Mouse (Mus musculus): ENCODE data around the gene Defa22.
"Not testable (repeated sequence)": the region's sequence is repeated elsewhere in the genome, so short reads cannot be mapped to it uniquely, and the experiment has no call there.

The Defa22 gene

GRCm38 (mm10) chr8:21161977-21162376 lies at the start of gene Defa22:
Gene Defa22 (plus strand): TSS chr8:21162277.
- not testable (repeated sequence) for DNase-seq

- DNase-seq = not testable (repeated sequence)
Observed at GRCm38 (mm10) chr8:21134342-21134741, 27.7 kb upstream of the Defa22 start, which contains the start of gene Defa30. Gene Defa30 (plus strand): TSS chr8:21134642.

- not testable (repeated sequence) for DNase-seq
Observed at GRCm38 (mm10) chr8:21191314-21191713, 29.2 kb downstream of the Defa22 start, which contains the start of gene Defa31. Gene Defa31 (plus strand): TSS chr8:21191614.

- not testable (repeated sequence) for DNase-seq
Observed at GRCm38 (mm10) chr8:21201261-21201660, 39.2 kb downstream of the Defa22 start, which contains the start of gene Gm15293. Gene Gm15293 (plus strand): TSS chr8:21201561.

Measured in kidney, postnatal 4 days (tissue).